Mouse (Mus musculus) kidney, postnatal 10 days (tissue): ENCODE measurements around the gene Nek10.
"Not testable (repeated sequence)": the region's sequence is repeated elsewhere in the genome, so short reads cannot be mapped to it uniquely, and the experiment has no call there.

ENCODE experiments used
- DNase-seq: peaks from one replicate; pipeline ENCODE4 v3.0.0; 2021; ENCODE audit warnings: mixed read lengths

Nek10 gene

GRCm38 (mm10) chr14:14991642-14992041, 188.4 kb downstream of the Nek10 start:
- no peak for DNase-seq

- no peak for DNase-seq
Measured at GRCm38 (mm10) chr14:15011408-15011807, 208.2 kb downstream of the Nek10 start.

GRCm38 (mm10) chr14:15014799-15015198, 211.6 kb downstream of the Nek10 start:
- DNase-seq, result no peak

GRCm38 (mm10) chr14:15030626-15031025, 227.4 kb downstream of the Nek10 start:
- DNase-seq, result not testable (repeated sequence)

GRCm38 (mm10) chr14:15034638-15035037, 231.4 kb downstream of the Nek10 start:
- DNase-seq, result not testable (repeated sequence)

GRCm38 (mm10) chr14:15048186-15048585, 245.0 kb downstream of the Nek10 start:
- DNase-seq, result no peak

- DNase-seq, result no peak
Measured at GRCm38 (mm10) chr14:15061496-15061895, 258.3 kb downstream of the Nek10 start.
